Mouse (Mus musculus) retina, embryonic 14.5 days (tissue): ENCODE data around the gene Vmn1r125.
"Not testable (repeated sequence)": the region's sequence is repeated elsewhere in the genome, so short reads cannot be mapped to it uniquely, and the experiment has no call there.

ENCODE experiments used
- DNase-seq: peaks from one replicate; pipeline ENCODE4 v3.0.0-alpha.2; 2015; ENCODE audit warnings: low spot score

Vmn1r125 gene

DNA sequence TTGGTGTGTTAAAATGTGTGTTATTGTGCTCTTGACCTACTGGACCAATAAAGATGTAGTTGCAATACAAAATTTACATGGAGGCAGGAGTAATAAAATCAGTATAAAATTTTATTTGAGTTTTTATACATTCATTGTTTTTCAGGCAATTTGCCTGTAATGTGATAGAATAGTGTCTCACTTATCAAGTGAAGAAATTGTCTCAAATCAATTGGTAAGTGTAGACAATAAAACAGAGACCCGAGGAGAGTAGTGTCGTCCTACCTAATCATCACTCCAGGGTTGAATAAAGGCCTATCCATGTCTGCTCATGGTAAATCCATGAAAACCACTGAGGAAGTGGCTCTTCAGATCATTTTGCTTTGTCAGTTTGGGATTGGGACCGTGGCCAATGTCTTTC lies at the start of gene Vmn1r125:
TSS of gene Vmn1r125 (plus strand) at position 301 of the 400 bp plus-strand sequence.
- DNase-seq: not testable (repeated sequence)

DNA sequence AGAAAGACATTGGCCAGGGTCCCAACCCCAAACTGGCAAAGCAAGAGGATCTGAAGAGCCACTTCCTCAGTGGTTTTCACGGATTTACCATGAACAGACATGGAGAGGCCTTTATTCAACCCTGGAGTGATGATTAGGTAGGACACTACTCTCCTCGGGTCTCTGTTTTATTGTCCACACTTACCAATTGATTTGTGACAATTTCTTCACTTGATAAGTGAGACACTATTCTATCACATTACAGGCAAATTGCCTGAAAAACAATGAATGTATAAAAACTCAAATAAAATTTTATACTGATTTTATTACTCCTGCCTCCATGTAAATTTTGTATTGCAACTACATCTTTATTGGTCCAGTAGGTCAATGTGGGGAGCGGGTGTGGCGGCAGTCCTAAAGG lies 11.5 kb upstream of the Vmn1r125 start, which contains the start of gene Vmn1r124:
TSS of gene Vmn1r124 (minus strand) at position 101 of the 400 bp plus-strand sequence.
- not testable (repeated sequence) for DNase-seq

DNA sequence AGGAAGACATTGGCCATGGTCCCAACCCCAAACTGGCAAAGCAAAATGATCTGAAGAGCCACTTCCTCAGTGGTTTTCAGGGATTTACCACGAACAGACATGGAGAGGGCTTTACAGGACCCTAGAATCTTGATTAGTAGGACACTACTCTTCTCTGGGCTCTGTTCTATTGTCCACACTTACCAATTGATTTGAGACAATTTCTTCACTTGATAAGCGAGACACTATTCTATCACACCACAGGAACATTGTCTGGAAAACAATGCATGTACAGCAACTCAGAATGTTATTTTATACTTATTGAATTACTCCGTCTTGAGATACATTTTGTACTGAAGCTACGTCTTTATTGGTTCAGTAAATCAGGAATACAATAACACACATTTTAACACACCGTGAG lies 29.4 kb downstream of the Vmn1r125 start, which contains the start of gene Vmn1r126:
TSS of gene Vmn1r126 (minus strand) at position 101 of the 400 bp plus-strand sequence.
- DNase-seq: not testable (repeated sequence)

DNA sequence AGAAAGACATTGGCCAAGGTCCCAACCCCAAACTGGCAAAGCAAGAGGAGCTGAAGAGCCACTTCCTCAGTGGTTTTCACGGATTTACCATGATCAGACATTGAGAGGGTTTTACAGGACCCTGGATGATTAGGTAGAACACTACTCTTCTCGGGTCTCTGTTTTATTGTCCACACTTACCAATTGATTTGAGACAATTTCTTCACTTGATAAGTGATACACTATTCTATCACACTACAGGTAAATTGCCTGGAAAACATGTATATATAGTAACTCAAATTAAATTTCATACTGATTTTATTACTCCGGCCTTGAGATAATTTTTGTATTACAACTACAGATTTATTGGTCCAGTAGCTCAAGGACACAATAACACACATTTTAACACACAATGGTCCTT lies 47.8 kb downstream of the Vmn1r125 start, which contains the start of gene Vmn1r127:
TSS of gene Vmn1r127 (minus strand) at position 101 of the 400 bp plus-strand sequence.
- DNase-seq: not testable (repeated sequence)
